10 mouse cellular contexts compared by ENCODE assay signal in genomic region chr15:8382213-8382612, GRCm38 (mm10).
DNase-seq lines count a peak whose midpoint lies in the region; ATAC-seq and TF ChIP-seq lines count a peak whose summit lies in the region.
"Had no signal": no experiment of that assay in that cellular context is flagged by ENCODE, and none has a peak within 500 bp of the region (broad histone marks: within the 10 kb centered on the region; RNA-seq: fewer than 3 reads in every experiment).

No protein-coding gene starts in this region.

- CTCF ChIA-PET in Patski (lab: Charles Lee): interaction anchor here (1.0 to 2.1 kb wide), 8 partner anchors 9 to 208 kb away, joined by 3 to 11 read pairs (median 5); no protein-coding TSS in a partner anchor

- in situ Hi-C loops in Patski (cut with MboI; ENCODE audit: low pct_unique_long_range_greater_than_20kb): loop anchor here (5.0 kb wide), 2 partner anchors 65 to 205 kb away; no protein-coding TSS in a partner anchor

- peak; percentile 61 for TF ChIP-seq CTCF in liver, postnatal 0 days (IDR thresholded peaks at IDR 0.05; ENCODE audit: low read depth)
- peak; percentile 46 for TF ChIP-seq CTCF in Patski (IDR thresholded peaks at IDR 0.05)

- POLR2A ChIA-PET in Patski (lab: Charles Lee): no interaction called here

- H3K4me1 ChIP-seq in liver, postnatal 0 days (ENCODE audit: insufficient read depth): no peaks in the 10 kb centered on the region
- H3K4me1 ChIP-seq in liver, embryonic 12.5 days: no peaks in the 10 kb centered on the region; the same call in 1 of the 2 replicates
- H3K4me1 ChIP-seq in midbrain, embryonic 11.5 days (ENCODE audit: control insufficient read depth, insufficient read depth, low read length): no peaks in the 10 kb centered on the region
- H3K4me1 ChIP-seq: hindbrain, embryonic 15.5 days; midbrain, embryonic 12.5 days had no signal

- no peak for TF ChIP-seq EP300 in liver, postnatal 0 days (IDR thresholded peaks at IDR 0.05; ENCODE audit: low read depth)

- H3K4me2 ChIP-seq in liver, postnatal 0 days (ENCODE audit: low read depth, low read length): no peak overlapping the region
- no peak overlapping the region for H3K4me2 ChIP-seq in liver, embryonic 12.5 days
- H3K4me2 ChIP-seq in midbrain, embryonic 11.5 days: no peak overlapping the region
- H3K4me2 ChIP-seq: hindbrain, embryonic 15.5 days; midbrain, embryonic 12.5 days had no signal

- intact Hi-C loops in heart, postnatal 36 days (cut with DNase I): loop anchor here (2.0 to 5.0 kb wide), 2 partner anchors 63 to 205 kb away; partner anchors contain the start of gene Nipbl

- no peak overlapping the region for H3K9ac ChIP-seq in liver, postnatal 0 days (replicated peaks)
- no peak overlapping the region for H3K9ac ChIP-seq in liver, embryonic 12.5 days
- no peak overlapping the region for H3K9ac ChIP-seq in midbrain, embryonic 11.5 days (ENCODE audit: low read length)
- H3K9ac ChIP-seq: hindbrain, embryonic 15.5 days; midbrain, embryonic 12.5 days had no signal

- no peaks in the 10 kb centered on the region for H3K36me3 ChIP-seq in liver, postnatal 0 days (replicated peaks; ENCODE audit: insufficient read depth, low read length)
- no peaks in the 10 kb centered on the region for H3K36me3 ChIP-seq in liver, embryonic 12.5 days
- no peaks in the 10 kb centered on the region for H3K36me3 ChIP-seq in splenic B cell, adult 2 months (ENCODE audit: control insufficient read depth, insufficient read depth, low read length, poor library complexity, severe bottlenecking)
- no peaks in the 10 kb centered on the region for H3K36me3 ChIP-seq in midbrain, embryonic 11.5 days (ENCODE audit: control insufficient read depth, insufficient read depth, low read length)
- H3K36me3 ChIP-seq: hindbrain, embryonic 15.5 days; midbrain, embryonic 12.5 days had no signal

- H3K27me3 ChIP-seq in liver, postnatal 0 days (ENCODE audit: insufficient read depth, low read length): no peaks in the 10 kb centered on the region
- H3K27me3 ChIP-seq in liver, embryonic 12.5 days (replicated peaks): no peaks in the 10 kb centered on the region
- no peaks in the 10 kb centered on the region for H3K27me3 ChIP-seq in Patski
- no peaks in the 10 kb centered on the region for H3K27me3 ChIP-seq in splenic B cell, adult 2 months (ENCODE audit: control insufficient read depth, insufficient read depth, low read length, poor library complexity, severe bottlenecking)
- no peaks in the 10 kb centered on the region for H3K27me3 ChIP-seq in midbrain, embryonic 11.5 days (ENCODE audit: control insufficient read depth, insufficient read depth, low read length)
- H3K27me3 ChIP-seq: hindbrain, embryonic 15.5 days; midbrain, embryonic 12.5 days had no signal

- WGBS in liver, postnatal 0 days (ENCODE audit: insufficient replicate concordance): 58% methylated on average over 3 of the region's 3 CpGs
- WGBS in liver, embryonic 12.5 days (ENCODE audit: insufficient replicate concordance): 45% methylated on average over 3 of the region's 3 CpGs
- WGBS in midbrain, embryonic 11.5 days: 69% methylated on average over 3 of the region's 3 CpGs

- no peak overlapping the region for H3K27ac ChIP-seq in liver, postnatal 0 days (ENCODE audit: low read depth)
- no peak overlapping the region for H3K27ac ChIP-seq in liver, embryonic 12.5 days
- no peak overlapping the region for H3K27ac ChIP-seq in midbrain, embryonic 11.5 days (ENCODE audit: low read depth, low read length)
- H3K27ac ChIP-seq: hindbrain, embryonic 15.5 days; midbrain, embryonic 12.5 days had no signal

- H3K4me3 ChIP-seq in liver, postnatal 0 days (ENCODE audit: low read depth, low read length): no peak overlapping the region
- H3K4me3 ChIP-seq in liver, embryonic 12.5 days: no peak overlapping the region
- no peak overlapping the region for H3K4me3 ChIP-seq in midbrain, embryonic 11.5 days (ENCODE audit: low read depth, low read length)
- H3K4me3 ChIP-seq: hindbrain, embryonic 15.5 days; midbrain, embryonic 12.5 days had no signal

- DNase-seq in gastrocnemius, adult 18-20 months (ENCODE audit: low spot score): peak; percentile 62
- DNase-seq in gastrocnemius, postnatal 25 days: no peak
- DNase-seq in liver, postnatal 0 days: no peak
- DNase-seq in Patski (ENCODE audit: low read depth, low spot score): peak; percentile 54
- DNase-seq in heart, postnatal 36 days: peak; percentile 17 to 26
- peak; percentile 69 for DNase-seq in splenic B cell, adult 2 months (ENCODE audit: low read depth, low spot score)
- DNase-seq in midbrain, embryonic 11.5 days (ENCODE audit: low spot score, missing footprints): no peak

- ATAC-seq in liver, postnatal 0 days: no peak
- no peak for ATAC-seq in liver, embryonic 12.5 days
- ATAC-seq in Patski: peak; percentile 31
- ATAC-seq in midbrain, embryonic 11.5 days (ENCODE audit: low FRiP score): no peak

- H3K9me3 ChIP-seq in liver, postnatal 0 days (ENCODE audit: low read length): no peaks in the 10 kb centered on the region
- no peaks in the 10 kb centered on the region for H3K9me3 ChIP-seq in liver, embryonic 12.5 days (replicated peaks)
- H3K9me3 ChIP-seq in midbrain, embryonic 11.5 days (ENCODE audit: control insufficient read depth, low read length): no peaks in the 10 kb centered on the region
- H3K9me3 ChIP-seq: hindbrain, embryonic 15.5 days; midbrain, embryonic 12.5 days had no signal

Comparison
In these comparisons a context has a peak if more than half of its experiments do, and no peak if none do; other contexts are left out.
1. DNase-seq: peak in gastrocnemius, adult 18-20 months (single experiment), Patski (single experiment), heart, postnatal 36 days (2 of 2) and splenic B cell, adult 2 months (single experiment); none in gastrocnemius, postnatal 25 days (single experiment), liver, postnatal 0 days (single experiment) and midbrain, embryonic 11.5 days (single experiment).